Mouse (Mus musculus) CH12.LX (cell line): ENCODE data around the gene Idh2. TPM values are rescaled to one million over a fixed set of nuclear protein-coding genes. Genes with fewer than 3 reads are reported as not detected.

ENCODE experiments used
- DNase-seq: peaks from one replicate; pipeline ENCODE4 v3.0.0-alpha.2; 2013; ENCODE audit errors: extremely low read depth
- H3K27ac ChIP-seq: 2 replicates; pipeline ENCODE4 v1.5.1; 2012; ENCODE audit warnings: low read depth, mild to moderate bottlenecking, control low read depth, moderate library complexity; ENCODE audit not compliant: insufficient read depth
- H3K27me3 ChIP-seq: replicated peaks from 2 replicates; pipeline ENCODE3; 2012; ENCODE audit warnings: inconsistent platforms
- H3K36me3 ChIP-seq, 2 experiments: replicated peaks in 1 of 2; 2 replicates each; pipeline versions ENCODE3 to v1.6.1; 2012; ENCODE audit warnings: inconsistent platforms in 1 of 2, low read length in 1 of 2, mild to moderate bottlenecking in 1 of 2, mixed read lengths in 1 of 2, moderate library complexity in 1 of 2; ENCODE audit not compliant: control insufficient read depth in 1 of 2, insufficient read depth in 1 of 2
- H3K4me1 ChIP-seq, 2 experiments: 2 replicates each; pipeline ENCODE4 v1.6.1; 2012; ENCODE audit warnings: inconsistent platforms in 1 of 2, moderate library complexity in 1 of 2; ENCODE audit not compliant: insufficient read depth in 2 of 2, control insufficient read depth in 1 of 2
- H3K4me2 ChIP-seq: 2 replicates; pipeline ENCODE4 v1.6.1; 2012; ENCODE audit warnings: low read depth, mild to moderate bottlenecking, control low read depth; ENCODE audit not compliant: poor library complexity, insufficient read depth, severe bottlenecking
- H3K4me3 ChIP-seq, 3 experiments: fragments of 150-350 bp in 1 of 3; sonication (generic) in 1 of 3; replicated peaks in 1 of 3; 2 replicates each; pipeline versions ENCODE3 to v1.5.1; 2011 to 2012; ENCODE audit warnings: low read depth in 2 of 3, low read length in 2 of 3, mild to moderate bottlenecking in 2 of 3, moderate library complexity in 2 of 3, control low read depth in 1 of 3, improper control_type of control experiment in 1 of 3, inconsistent platforms in 1 of 3, mixed read lengths in 1 of 3; ENCODE audit not compliant: poor library complexity in 1 of 3
- H3K79me2 ChIP-seq: replicated peaks from 2 replicates; pipeline ENCODE4 v1.6.1; 2012; ENCODE audit warnings: mild to moderate bottlenecking, moderate library complexity; ENCODE audit not compliant: control insufficient read depth, poor library complexity, insufficient read depth, severe bottlenecking; ENCODE audit errors: extremely low read depth
- H3K9ac ChIP-seq: 2 replicates; pipeline ENCODE4 v1.6.1; 2012; ENCODE audit warnings: low read depth, mild to moderate bottlenecking, control low read depth, moderate library complexity; ENCODE audit not compliant: insufficient read depth
- H3K9me3 ChIP-seq: replicated peaks from 2 replicates; pipeline ENCODE3; 2012; ENCODE audit warnings: low read length, inconsistent platforms, mixed read lengths
- BHLHE40 ChIP-seq: IDR thresholded peaks from 2 replicates; pipeline ENCODE4 v1.6.1; 2011; ENCODE audit warnings: mild to moderate bottlenecking, low read depth, low read length, improper control_type of control experiment
- CHD1 ChIP-seq: IDR thresholded peaks from 2 replicates; pipeline ENCODE4 v1.6.1; 2012; ENCODE audit warnings: low read depth, low read length, improper control_type of control experiment, inconsistent platforms
- CHD2 ChIP-seq: IDR thresholded peaks from 2 replicates; pipeline ENCODE4 v1.6.1; 2011; ENCODE audit warnings: low read length, improper control_type of control experiment
- CTCF ChIP-seq, 2 experiments: IDR thresholded peaks in 1 of 2; conservative IDR thresholded peaks in 1 of 2; 2 replicates each; pipeline ENCODE4 v1.5.1; 2011 to 2012; ENCODE audit warnings: low read depth in 2 of 2, low read length in 2 of 2, improper control_type of control experiment in 1 of 2, inconsistent platforms in 1 of 2, mild to moderate bottlenecking in 1 of 2, moderate library complexity in 1 of 2
- E2F4 ChIP-seq: IDR thresholded peaks from 2 replicates; pipeline ENCODE4 v1.6.1; 2011; ENCODE audit warnings: low read depth, low read length, improper control_type of control experiment; ENCODE audit not compliant: insufficient replicate concordance
- ELF1 ChIP-seq: IDR thresholded peaks from 2 replicates; pipeline ENCODE4 v1.6.1; 2014; ENCODE audit warnings: low read depth, mild to moderate bottlenecking, inconsistent platforms, low read length, improper control_type of control experiment
- EP300 ChIP-seq: IDR thresholded peaks from 2 replicates; pipeline ENCODE4 v1.6.1; 2011; ENCODE audit warnings: low read length, improper control_type of control experiment
- ETS1 ChIP-seq: conservative IDR thresholded peaks from 2 replicates; pipeline ENCODE4 v1.6.1; 2012; ENCODE audit warnings: low read depth, mild to moderate bottlenecking, inconsistent platforms, low read length, improper control_type of control experiment, moderate library complexity
- GABPA ChIP-seq: IDR thresholded peaks from 2 replicates; pipeline ENCODE4 v1.6.1; 2012; ENCODE audit warnings: low read depth, low read length, improper control_type of control experiment, inconsistent platforms; ENCODE audit not compliant: insufficient replicate concordance
- HCFC1 ChIP-seq: IDR thresholded peaks from 2 replicates; pipeline ENCODE4 v1.6.1; 2012; ENCODE audit warnings: low read depth, mild to moderate bottlenecking, inconsistent platforms, low read length, improper control_type of control experiment
- IRF4 ChIP-seq: IDR thresholded peaks from 2 replicates; pipeline ENCODE4 v1.6.1; 2014; ENCODE audit warnings: low read depth, mild to moderate bottlenecking, inconsistent platforms, low read length, improper control_type of control experiment
- JUN ChIP-seq: IDR thresholded peaks from 2 replicates; pipeline ENCODE4 v1.6.1; 2011; ENCODE audit warnings: low read depth, mild to moderate bottlenecking, low read length, improper control_type of control experiment, moderate library complexity; ENCODE audit not compliant: insufficient read depth
- JUND ChIP-seq: conservative IDR thresholded peaks from 2 replicates; pipeline ENCODE4 v1.6.1; 2011; ENCODE audit warnings: low read depth, low read length, improper control_type of control experiment
- KAT2A ChIP-seq: IDR thresholded peaks from 2 replicates; pipeline ENCODE4 v1.6.1; 2012; ENCODE audit warnings: low read length, improper control_type of control experiment, inconsistent platforms; ENCODE audit not compliant: insufficient replicate concordance
- MAFK ChIP-seq: IDR thresholded peaks from 2 replicates; pipeline ENCODE4 v1.6.1; 2011; ENCODE audit warnings: low read length, improper control_type of control experiment; ENCODE audit not compliant: insufficient replicate concordance
- MAX ChIP-seq: IDR thresholded peaks from 2 replicates; pipeline ENCODE4 v1.6.1; 2011; ENCODE audit warnings: low read length, improper control_type of control experiment
- MAZ ChIP-seq: IDR thresholded peaks from 2 replicates; pipeline ENCODE4 v1.6.1; 2012; ENCODE audit warnings: low read depth, mild to moderate bottlenecking, inconsistent platforms, low read length, improper control_type of control experiment, moderate library complexity
- MEF2A ChIP-seq: IDR thresholded peaks from 2 replicates; pipeline ENCODE4 v1.6.1; 2014; ENCODE audit warnings: low read depth, mild to moderate bottlenecking, inconsistent platforms, low read length, improper control_type of control experiment, borderline replicate concordance
- MXI1 ChIP-seq: IDR thresholded peaks from 2 replicates; pipeline ENCODE4 v1.6.1; 2011; ENCODE audit warnings: mild to moderate bottlenecking, low read depth, low read length, improper control_type of control experiment
- MYC ChIP-seq: IDR thresholded peaks from 2 replicates; pipeline ENCODE4 v1.6.1; 2011; ENCODE audit warnings: low read depth, mild to moderate bottlenecking, improper control_type of control experiment, low read length
- NELFE ChIP-seq: IDR thresholded peaks from 2 replicates; pipeline ENCODE4 v1.6.1; 2011; ENCODE audit warnings: low read depth, low read length, improper control_type of control experiment
- NRF1 ChIP-seq: IDR thresholded peaks from 2 replicates; pipeline ENCODE4 v1.6.1; 2014; ENCODE audit warnings: low read depth, mild to moderate bottlenecking, inconsistent platforms, low read length, improper control_type of control experiment, moderate library complexity
- PAX5 ChIP-seq: IDR thresholded peaks from 2 replicates; pipeline ENCODE4 v1.6.1; 2012; ENCODE audit warnings: low read length, inconsistent platforms, mixed read lengths
- POLR2A ChIP-seq: IDR thresholded peaks from 2 replicates; pipeline ENCODE4 v1.6.1; 2011; ENCODE audit warnings: low read depth, mild to moderate bottlenecking, improper control_type of control experiment, low read length
- POLR2AphosphoS2 ChIP-seq: IDR thresholded peaks from 2 replicates; pipeline ENCODE4 v1.6.1; 2011; ENCODE audit warnings: low read depth, low read length, improper control_type of control experiment
- RAD21 ChIP-seq: IDR thresholded peaks from 2 replicates; pipeline ENCODE4 v1.6.1; 2011; ENCODE audit warnings: low read depth, mild to moderate bottlenecking, low read length, improper control_type of control experiment, moderate library complexity
- RCOR1 ChIP-seq: conservative IDR thresholded peaks from 2 replicates; pipeline ENCODE4 v1.6.1; 2012; ENCODE audit warnings: low read depth, mild to moderate bottlenecking, inconsistent platforms, low read length, improper control_type of control experiment
- SIN3A ChIP-seq: IDR thresholded peaks from 2 replicates; pipeline ENCODE4 v1.6.1; 2012; ENCODE audit warnings: low read length, improper control_type of control experiment, inconsistent platforms
- SMC3 ChIP-seq: IDR thresholded peaks from 2 replicates; pipeline ENCODE4 v1.6.1; 2011; ENCODE audit warnings: low read depth, low read length, improper control_type of control experiment
- TBP ChIP-seq: conservative IDR thresholded peaks from 2 replicates; pipeline ENCODE4 v1.6.1; 2011; ENCODE audit warnings: low read depth, low read length, improper control_type of control experiment
- TCF12 ChIP-seq: IDR thresholded peaks from 2 replicates; pipeline ENCODE4 v1.6.1; 2014; ENCODE audit warnings: low read depth, mild to moderate bottlenecking, inconsistent platforms, low read length, improper control_type of control experiment
- UBTF ChIP-seq: IDR thresholded peaks from 2 replicates; pipeline ENCODE4 v1.6.1; 2012; ENCODE audit warnings: low read depth, mild to moderate bottlenecking, inconsistent platforms, low read length, improper control_type of control experiment, moderate library complexity
- USF1 ChIP-seq: IDR thresholded peaks from 2 replicates; pipeline ENCODE4 v1.6.1; 2014; ENCODE audit warnings: low read depth, mild to moderate bottlenecking, inconsistent platforms, low read length, improper control_type of control experiment
- USF2 ChIP-seq: conservative IDR thresholded peaks from 2 replicates; pipeline ENCODE4 v1.6.1; 2011; ENCODE audit warnings: low read depth, low read length, improper control_type of control experiment
- ZC3H11A ChIP-seq: IDR thresholded peaks from 2 replicates; pipeline ENCODE4 v1.6.1; 2012; ENCODE audit warnings: low read depth, mild to moderate bottlenecking, inconsistent platforms, low read length, improper control_type of control experiment
- ZKSCAN1 ChIP-seq: IDR thresholded peaks from 2 replicates; pipeline ENCODE4 v1.6.1; 2012; ENCODE audit warnings: low read depth, inconsistent platforms, low read length, improper control_type of control experiment, borderline replicate concordance
- ZMIZ1 ChIP-seq: IDR thresholded peaks from 2 replicates; pipeline ENCODE4 v1.6.1; 2012; ENCODE audit warnings: low read depth, mild to moderate bottlenecking, inconsistent platforms, low read length, improper control_type of control experiment
- ZNF384 ChIP-seq: IDR thresholded peaks from 2 replicates; pipeline ENCODE4 v1.6.1; 2012; ENCODE audit warnings: low read depth, low read length, improper control_type of control experiment, inconsistent platforms
- dilution Hi-C: fragments of 300-500 bp; cut with MboI; formaldehyde crosslinking; loops from 2 replicates; pipeline ENCODE4 v1.14.3; 2020; ENCODE audit warnings: low sequenced_read_pairs; ENCODE audit not compliant: extremely low pct_unique_long_range_greater_than_20kb, extremely low pct_ligation_motif_present
- in situ Hi-C: fragments of 300-500 bp; cut with MboI; formaldehyde crosslinking; loops from 3 replicates; pipeline ENCODE4 v1.14.3; 2019; ENCODE audit warnings: low sequenced_read_pairs, low pct_ligation_motif_present, low pct_unique_long_range_greater_than_20kb, mixed read lengths
- polyA plus RNA-seq: library from polyadenylated mRNA; unstranded; fragments of >175 nt; gene quantifications from 2 replicates; pipeline ENCODE4 v1.2.1, GENCODE M21; 2012; ENCODE audit warnings: low read depth; ENCODE audit not compliant: insufficient read length
- total RNA-seq, 2 experiments: library from RNA; depleted of rRNA; stranded (reverse); fragments of 300-350 nt in 1 of 2; fragments of >200 nt in 1 of 2; gene quantifications; 2 replicates each; pipeline ENCODE4 v1.2.3; 2012 to 2014

Idh2 gene
- total and polyA plus RNA-seq, 3 experiments = 13.6 to 96.4 (median 21.5) TPM

- Histone ChIP-seq H3K9me3 (peaks cover 12% of the 10 kb centered on the region), H3K27ac (no peak overlapping the region), H3K79me2 (no peaks in the 10 kb centered on the region), H3K4me2 (no peak overlapping the region), H3K36me3 (no peaks in the 10 kb centered on the region), H3K9ac (no peak overlapping the region), H3K27me3 (no peaks in the 10 kb centered on the region), H3K4me1 (peaks cover 0 to 18% of the 10 kb centered on the region in 2 experiments; a peak in 2 of 4 replicates), H3K4me3 (no peak overlapping the region)
- peak; percentile 89 for TF ChIP-seq SMC3
- no peak for TF ChIP-seq RCOR1
- TF ChIP-seq MAFK = no peak
- TF ChIP-seq KAT2A = no peak
- TF ChIP-seq TBP = no peak
- TF ChIP-seq CTCF (conservative IDR thresholded peaks at IDR 0.05 in 1 of 2, IDR thresholded peaks at IDR 0.05 in 1 of 2; ENCODE audit: low read depth in 2 of 2, low read length in 2 of 2) = peak; percentile 48 to 90; a peak in 3 of 4 replicates
- TF ChIP-seq ETS1 = peak; percentile 68
- TF ChIP-seq EP300 = peak; percentile 20; the same call in 1 of the 2 replicates
- 0 out of 2 replicates have a peak, but pooled peaks have one; percentile 29 for TF ChIP-seq ELF1
- no peak for TF ChIP-seq E2F4
- no peak for TF ChIP-seq USF1
- 0 out of 2 replicates have a peak, but pooled peaks have one; percentile 46 for TF ChIP-seq BHLHE40
- TF ChIP-seq POLR2AphosphoS2 = no peak
- no peak for TF ChIP-seq ZMIZ1
- TF ChIP-seq NELFE = peak; percentile 58; the same call in 1 of the 2 replicates
- 0 out of 2 replicates have a peak, but pooled peaks have one; percentile 64 for TF ChIP-seq SIN3A
- peak; percentile 52; the same call in 1 of the 2 replicates for TF ChIP-seq MAX
- TF ChIP-seq RAD21 = peak; percentile 80
- no peak for TF ChIP-seq MYC
- no peak for TF ChIP-seq HCFC1
- no peak for TF ChIP-seq POLR2A
- TF ChIP-seq CHD2 = no peak
- no peak for TF ChIP-seq GABPA
- no peak for TF ChIP-seq UBTF
- no peak for TF ChIP-seq NRF1
- TF ChIP-seq USF2 = no peak
- peak; percentile 42 for TF ChIP-seq ZC3H11A
- no peak for TF ChIP-seq JUN
- TF ChIP-seq TCF12 = peak; percentile 57
- TF ChIP-seq MXI1 = peak; percentile 59
- TF ChIP-seq CHD1 = no peak
- no peak for TF ChIP-seq JUND
- TF ChIP-seq IRF4 = peak; percentile 46; the same call in 1 of the 2 replicates
- no peak for TF ChIP-seq MEF2A
- TF ChIP-seq ZNF384 = no peak
- TF ChIP-seq MAZ = peak; percentile 55; the same call in 1 of the 2 replicates
- TF ChIP-seq ZKSCAN1 = no peak
- TF ChIP-seq PAX5 = no peak
- dilution Hi-C loops = no loop called here
- in situ Hi-C loops = loop anchor here (25.0 kb wide), 1 partner anchor 455 kb away; no protein-coding TSS in a partner anchor
- peak; percentile 89 for DNase-seq
Observed at GRCm38 (mm10) chr7:80132541-80132940, 17.3 kb upstream of the Idh2 start.
